Mouse (Mus musculus): Measurements from ENCODE around the gene Gen1. TPM values are rescaled to one million over a fixed set of nuclear protein-coding genes. Genes with fewer than 3 reads are reported as not detected.
A peak's percentile ranks its signal among the peaks of the same experiment; 100 is the strongest.

The Gen1 gene
- polyA plus RNA-seq, 1 experiment, result 1.1 TPM

DNA sequence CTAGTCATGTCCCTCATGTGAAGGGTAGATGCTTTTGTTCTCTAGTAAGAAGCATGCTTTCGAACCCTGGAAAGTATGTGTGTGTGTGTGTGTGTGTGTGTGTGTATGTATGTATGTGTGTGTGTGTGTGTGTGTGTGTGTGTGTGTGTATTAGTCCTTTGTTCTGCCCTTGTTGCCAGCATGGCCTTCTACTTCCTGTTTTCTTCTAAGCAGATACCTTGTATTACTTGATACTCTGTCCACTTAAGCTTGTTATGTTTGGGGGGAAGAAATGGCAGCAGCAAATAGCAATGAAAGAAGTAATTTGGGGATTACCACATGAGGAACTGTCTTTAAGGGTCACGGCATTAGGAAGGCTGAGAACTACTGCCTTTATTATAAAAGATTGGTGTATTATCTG lies 11.0 kb upstream of the Gen1 start:
- H3K4me3 ChIP-seq (replicated peaks), result no peak overlapping the region
- peaks cover 92% of the 10 kb centered on the region for H3K36me3 ChIP-seq (ENCODE audit: control insufficient read depth)
- no peak for TF ChIP-seq GATA1 (IDR thresholded peaks at IDR 0.05; ENCODE audit: low read length)
- no peak for TF ChIP-seq TAL1 (IDR thresholded peaks at IDR 0.05; ENCODE audit: low read length)
- H3K9me3 ChIP-seq (ENCODE audit: control insufficient read depth, low read length), result no peaks in the 10 kb centered on the region
- no peaks in the 10 kb centered on the region for H3K4me1 ChIP-seq (ENCODE audit: control insufficient read depth)
- H3K27me3 ChIP-seq (ENCODE audit: control insufficient read depth), result no peaks in the 10 kb centered on the region

DNA sequence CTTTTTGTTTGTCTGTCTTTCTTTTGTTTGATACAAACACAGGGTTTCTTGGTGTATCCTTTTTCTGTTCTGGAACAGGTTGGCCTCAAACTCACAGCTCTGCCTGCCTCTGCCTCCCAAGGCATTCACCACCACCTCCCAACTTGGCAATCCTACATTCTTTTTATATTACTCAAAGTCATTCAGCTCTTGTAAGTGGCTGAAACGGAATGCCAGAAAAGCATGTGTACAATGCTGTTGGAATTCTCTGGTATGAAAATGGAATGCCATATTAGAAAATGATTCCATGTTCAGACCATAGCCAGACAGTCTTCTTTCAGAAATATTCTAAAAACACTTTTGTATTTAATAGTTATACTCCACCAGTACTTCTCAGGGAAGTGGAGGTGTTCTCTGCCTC lies 7.6 kb upstream of the Gen1 start:
- TF ChIP-seq TAL1 (IDR thresholded peaks at IDR 0.05; ENCODE audit: low read length) (no peak), GATA1 (IDR thresholded peaks at IDR 0.05; ENCODE audit: low read length) (no peak)
- H3K4me1 ChIP-seq (ENCODE audit: control insufficient read depth), result peaks cover 17% of the 10 kb centered on the region
- H3K36me3 ChIP-seq (ENCODE audit: control insufficient read depth), result peaks cover 81% of the 10 kb centered on the region
- H3K4me3 ChIP-seq (replicated peaks), result no peak overlapping the region
- H3K27me3 ChIP-seq (ENCODE audit: control insufficient read depth), result no peaks in the 10 kb centered on the region
- H3K9me3 ChIP-seq (ENCODE audit: control insufficient read depth, low read length), result no peaks in the 10 kb centered on the region

DNA sequence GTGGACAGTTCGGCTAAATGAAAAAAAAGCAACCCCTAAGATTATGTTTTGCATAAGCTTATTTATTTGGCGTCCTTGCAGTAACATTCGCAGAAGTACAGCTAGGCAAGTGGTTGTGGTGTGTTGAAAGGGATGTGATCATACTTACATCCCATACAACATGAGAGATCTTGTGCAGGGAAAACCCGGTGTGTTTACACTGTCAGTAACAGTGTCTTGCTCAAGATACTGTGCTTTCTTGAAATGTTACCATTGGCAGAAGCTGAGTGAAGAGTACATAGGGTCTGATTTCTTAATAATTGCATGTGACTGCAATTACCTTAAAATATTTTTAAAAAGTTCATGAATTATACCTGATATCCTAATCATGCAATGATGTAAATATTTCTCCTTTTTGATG lies 7.0 kb upstream of the Gen1 start:
- Histone ChIP-seq H3K36me3 (ENCODE audit: control insufficient read depth) (peaks cover 78% of the 10 kb centered on the region), H3K27me3 (ENCODE audit: control insufficient read depth) (no peaks in the 10 kb centered on the region), H3K9me3 (ENCODE audit: control insufficient read depth, low read length) (no peaks in the 10 kb centered on the region), H3K4me1 (ENCODE audit: control insufficient read depth) (peaks cover 22% of the 10 kb centered on the region), H3K4me3 (replicated peaks) (no peak overlapping the region)
- no peak for TF ChIP-seq TAL1 (IDR thresholded peaks at IDR 0.05; ENCODE audit: low read length)
- TF ChIP-seq GATA1 (IDR thresholded peaks at IDR 0.05; ENCODE audit: low read length), result no peak

DNA sequence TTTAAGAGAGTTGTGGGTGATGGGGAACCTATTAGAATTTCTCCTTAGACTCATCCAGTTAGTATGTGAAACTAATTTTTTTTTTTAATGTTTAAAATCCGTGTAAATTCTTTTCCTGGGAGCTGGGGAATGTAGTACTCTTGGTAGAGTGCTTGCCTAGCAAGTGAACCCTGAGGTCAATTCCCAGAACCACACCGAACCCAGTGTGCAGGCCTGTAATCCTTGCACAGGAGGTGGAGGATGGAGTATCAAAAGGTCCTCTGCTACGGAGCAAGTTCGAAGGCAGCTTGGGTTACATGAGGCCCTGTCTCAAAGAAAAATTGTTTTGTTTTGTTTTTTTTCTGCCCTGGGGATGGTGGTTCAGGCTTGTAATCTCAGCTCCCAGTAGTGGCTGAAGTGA lies 1.4 kb upstream of the Gen1 start:
- Histone ChIP-seq H3K36me3 (ENCODE audit: control insufficient read depth) (peaks cover 39% of the 10 kb centered on the region), H3K4me1 (ENCODE audit: control insufficient read depth) (peaks cover 44% of the 10 kb centered on the region), H3K9me3 (ENCODE audit: control insufficient read depth, low read length) (no peaks in the 10 kb centered on the region), H3K27me3 (ENCODE audit: control insufficient read depth) (no peaks in the 10 kb centered on the region), H3K4me3 (replicated peaks) (peak overlapping the region; percentile 98)
- TF ChIP-seq TAL1 (IDR thresholded peaks at IDR 0.05; ENCODE audit: low read length), result no peak
- TF ChIP-seq GATA1 (IDR thresholded peaks at IDR 0.05; ENCODE audit: low read length), result no peak

DNA sequence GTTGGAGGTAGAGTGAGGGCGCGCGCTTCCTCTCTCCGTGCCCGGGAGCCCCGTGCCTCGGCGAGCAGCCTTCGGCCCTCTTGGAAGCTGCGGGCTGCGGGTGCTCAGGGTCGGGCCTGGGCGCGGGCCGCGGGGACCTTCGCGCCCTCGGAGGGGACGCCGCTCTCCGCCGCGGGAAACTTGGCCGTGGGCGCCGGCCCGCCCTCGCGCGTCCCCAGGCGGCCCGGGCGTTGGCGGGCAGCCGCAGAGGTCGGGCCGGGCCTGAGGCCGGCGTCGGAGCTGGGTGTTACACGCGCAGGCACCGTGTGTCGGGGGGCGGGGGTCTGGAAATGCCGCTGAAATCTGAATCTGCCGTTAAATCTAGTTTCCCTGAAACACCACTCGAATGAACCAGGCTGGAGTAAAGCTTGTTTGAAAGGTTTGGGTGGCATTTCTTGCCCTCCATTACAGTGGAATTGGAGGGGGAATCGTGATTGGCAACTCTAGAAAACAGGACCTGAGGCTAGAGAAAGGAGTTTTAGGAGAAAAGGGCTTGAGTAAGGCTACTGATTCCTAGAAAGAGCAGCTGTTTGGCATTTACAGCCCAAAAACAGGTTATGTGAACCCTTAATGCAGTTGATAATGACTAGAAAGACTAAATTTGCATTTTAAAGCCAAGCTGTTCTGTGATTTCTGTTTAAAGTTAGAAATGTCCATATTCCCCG lies 833 bp upstream of the Gen1 start:
- Histone ChIP-seq H3K4me1 (ENCODE audit: control insufficient read depth) (peaks cover 44% of the 10 kb centered on the region), H3K9me3 (ENCODE audit: control insufficient read depth, low read length) (no peaks in the 10 kb centered on the region), H3K27me3 (ENCODE audit: control insufficient read depth) (no peaks in the 10 kb centered on the region), H3K4me3 (replicated peaks) (peak overlapping the region; percentile 98), H3K36me3 (ENCODE audit: control insufficient read depth) (peaks cover 37% of the 10 kb centered on the region)
- no peak for TF ChIP-seq GATA1 (IDR thresholded peaks at IDR 0.05; ENCODE audit: low read length)
- TF ChIP-seq TAL1 (IDR thresholded peaks at IDR 0.05; ENCODE audit: low read length), result no peak

DNA sequence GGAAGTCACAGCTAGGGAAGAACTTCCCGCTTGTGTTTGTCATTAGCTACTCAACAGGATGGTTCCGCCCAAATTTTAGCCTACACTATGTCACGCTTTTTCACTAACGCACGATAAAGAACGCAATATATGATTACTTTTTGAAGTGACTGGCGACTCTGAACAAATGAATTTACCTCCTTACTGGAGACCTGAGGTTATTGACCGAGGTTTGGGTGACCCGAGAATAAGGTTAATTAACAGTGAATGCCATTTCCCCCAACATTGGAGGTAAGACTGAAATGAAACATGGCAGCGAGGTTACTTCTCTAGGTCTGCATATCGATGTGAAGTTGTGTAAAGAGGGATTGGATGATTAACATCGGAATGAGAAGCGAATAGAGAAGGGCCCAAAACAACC lies 706 bp downstream of the Gen1 start:
- H3K9me3 ChIP-seq (ENCODE audit: control insufficient read depth, low read length), result no peaks in the 10 kb centered on the region
- peaks cover 39% of the 10 kb centered on the region for H3K36me3 ChIP-seq (ENCODE audit: control insufficient read depth)
- H3K4me1 ChIP-seq (ENCODE audit: control insufficient read depth), result peaks cover 43% of the 10 kb centered on the region
- H3K27me3 ChIP-seq (ENCODE audit: control insufficient read depth), result no peaks in the 10 kb centered on the region
- TF ChIP-seq TAL1 (IDR thresholded peaks at IDR 0.05; ENCODE audit: low read length) (no peak), GATA1 (IDR thresholded peaks at IDR 0.05; ENCODE audit: low read length) (no peak)
- H3K4me3 ChIP-seq (replicated peaks), result peak overlapping the region; percentile 98

DNA sequence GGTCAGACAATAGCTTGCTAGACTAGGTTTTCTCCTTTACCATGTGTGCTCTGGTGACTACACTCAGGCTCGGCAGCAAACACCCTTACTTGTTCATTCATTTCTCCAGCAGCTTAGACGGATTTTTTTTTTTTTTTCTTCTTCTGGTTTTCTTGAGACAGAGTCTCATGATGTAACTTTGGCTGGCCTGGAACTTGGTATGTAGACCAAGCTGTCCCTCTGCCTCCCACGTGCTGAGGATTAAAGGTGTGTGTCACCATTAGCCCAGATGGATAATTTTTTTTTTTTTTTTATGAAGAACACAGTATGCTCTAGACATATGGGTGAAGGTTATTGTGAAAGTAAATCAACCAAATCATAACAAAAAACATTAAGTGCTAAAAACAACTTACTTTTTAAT lies 15.3 kb downstream of the Gen1 start:
- no peak overlapping the region for H3K4me3 ChIP-seq (replicated peaks)
- H3K9me3 ChIP-seq (ENCODE audit: control insufficient read depth, low read length), result no peaks in the 10 kb centered on the region
- TF ChIP-seq GATA1 (IDR thresholded peaks at IDR 0.05; ENCODE audit: low read length) (no peak), TAL1 (IDR thresholded peaks at IDR 0.05; ENCODE audit: low read length) (no peak)
- H3K36me3 ChIP-seq (ENCODE audit: control insufficient read depth), result peaks cover 96% of the 10 kb centered on the region
- H3K27me3 ChIP-seq (ENCODE audit: control insufficient read depth), result no peaks in the 10 kb centered on the region
- H3K4me1 ChIP-seq (ENCODE audit: control insufficient read depth), result no peaks in the 10 kb centered on the region

- peaks cover 96% of the 10 kb centered on the region for H3K36me3 ChIP-seq (ENCODE audit: control insufficient read depth)
- H3K27me3 ChIP-seq (ENCODE audit: control insufficient read depth), result no peaks in the 10 kb centered on the region
- TF ChIP-seq TAL1 (IDR thresholded peaks at IDR 0.05; ENCODE audit: low read length) (no peak), GATA1 (IDR thresholded peaks at IDR 0.05; ENCODE audit: low read length) (no peak)
- no peaks in the 10 kb centered on the region for H3K9me3 ChIP-seq (ENCODE audit: control insufficient read depth, low read length)
- H3K4me1 ChIP-seq (ENCODE audit: control insufficient read depth), result no peaks in the 10 kb centered on the region
- no peak overlapping the region for H3K4me3 ChIP-seq (replicated peaks)
These were observed 18.1 kb downstream of the Gen1 start for GRCm38 (mm10) chr12:11247460-11247859.

DNA sequence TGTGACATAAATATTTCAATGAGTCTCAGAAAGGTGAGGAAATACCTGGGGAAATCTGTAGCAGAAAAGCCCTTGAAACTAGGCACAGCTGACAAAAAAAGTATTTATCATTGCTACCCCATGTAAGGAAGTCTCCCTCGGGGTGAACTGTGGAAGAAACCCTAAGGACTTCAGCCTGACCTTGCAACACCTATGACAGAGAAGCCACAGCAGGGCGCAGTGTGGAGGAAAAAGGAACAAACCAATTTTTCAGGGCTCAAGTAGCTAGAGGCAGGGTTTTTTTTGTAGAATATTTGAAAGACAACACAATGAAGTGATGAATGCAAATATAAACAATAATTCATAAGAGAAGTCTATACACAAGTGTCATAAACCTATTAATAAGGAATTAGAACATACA lies 29.6 kb downstream of the Gen1 start:
- Histone ChIP-seq H3K4me1 (ENCODE audit: control insufficient read depth) (no peaks in the 10 kb centered on the region), H3K9me3 (ENCODE audit: control insufficient read depth, low read length) (no peaks in the 10 kb centered on the region), H3K36me3 (ENCODE audit: control insufficient read depth) (peaks cover 15% of the 10 kb centered on the region), H3K27me3 (ENCODE audit: control insufficient read depth) (no peaks in the 10 kb centered on the region), H3K4me3 (replicated peaks) (no peak overlapping the region)
- no peak for TF ChIP-seq GATA1 (IDR thresholded peaks at IDR 0.05; ENCODE audit: low read length)
- no peak for TF ChIP-seq TAL1 (IDR thresholded peaks at IDR 0.05; ENCODE audit: low read length)

- Histone ChIP-seq H3K27me3 (ENCODE audit: control insufficient read depth) (no peaks in the 10 kb centered on the region), H3K9me3 (ENCODE audit: control insufficient read depth, low read length) (no peaks in the 10 kb centered on the region), H3K36me3 (ENCODE audit: control insufficient read depth) (no peaks in the 10 kb centered on the region), H3K4me3 (replicated peaks) (no peak overlapping the region), H3K4me1 (ENCODE audit: control insufficient read depth) (no peaks in the 10 kb centered on the region)
- no peak for TF ChIP-seq GATA1 (IDR thresholded peaks at IDR 0.05; ENCODE audit: low read length)
- no peak for TF ChIP-seq TAL1 (IDR thresholded peaks at IDR 0.05; ENCODE audit: low read length)
These were observed 35.3 kb downstream of the Gen1 start for GRCm38 (mm10) chr12:11230267-11230666.
